Mouse (Mus musculus): ENCODE measurements around the gene Zfp612. TPM values are rescaled to one million over a fixed set of nuclear protein-coding genes. Genes with fewer than 3 reads are reported as not detected.
"Not testable (repeated sequence)": the region's sequence is repeated elsewhere in the genome, so short reads cannot be mapped to it uniquely, and the experiment has no call there.

Gene Zfp612
- polyA plus RNA-seq (2015; fragmentation: Nextera tagmentation; extraction: Ambion mirVana), result 2.3 and 3.3 TPM in 2 replicates

DNA sequence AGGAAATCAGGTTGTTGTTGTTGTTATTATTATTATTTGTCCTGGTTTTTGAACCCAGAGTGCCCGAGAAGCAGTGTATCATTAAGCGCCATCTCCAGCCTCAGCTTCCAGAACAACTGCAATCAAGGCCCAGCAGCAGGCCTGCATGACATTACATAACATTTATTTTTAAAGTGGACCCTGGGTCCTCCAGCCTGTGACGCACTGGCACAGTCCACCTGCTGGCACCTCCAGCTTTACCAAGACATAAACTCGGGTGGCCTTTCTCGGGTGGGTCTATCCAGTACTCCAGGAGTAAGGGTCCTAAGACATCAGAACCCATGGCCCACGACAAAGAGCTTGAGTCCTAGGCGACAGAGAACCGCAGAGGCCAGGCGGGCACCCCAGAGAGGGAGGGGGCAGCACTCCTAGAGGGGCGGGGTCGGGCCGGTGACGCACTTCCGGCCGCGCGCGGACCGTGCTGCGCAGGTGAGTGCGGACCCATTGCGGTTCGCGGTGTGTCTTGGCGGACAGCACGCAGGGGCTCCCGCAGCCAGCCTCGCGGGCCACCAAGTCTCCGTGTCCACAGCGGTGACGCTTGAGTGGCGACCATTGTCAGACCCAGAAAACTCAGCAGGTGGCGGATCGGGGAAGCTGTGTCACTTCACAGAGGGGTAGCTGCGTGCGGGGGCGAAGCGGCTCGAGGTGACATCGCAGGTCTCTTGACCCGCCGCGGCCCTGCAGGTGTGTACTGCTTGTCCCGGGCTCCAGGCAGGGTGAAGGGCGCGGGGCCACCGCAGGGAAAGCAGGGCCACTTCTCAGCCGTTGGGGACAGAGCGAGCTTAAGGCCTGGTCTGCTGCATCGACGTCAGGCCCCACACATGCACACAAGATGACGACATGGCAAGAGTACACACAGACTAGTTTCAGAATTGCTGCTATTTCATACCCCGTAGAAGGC lies at the start of gene Zfp612:
Gene Zfp612, plus strand, starts transcription at position 465 of the 940 bp plus-strand sequence.
- Histone ChIP-seq H3K27me3 (replicated peaks; ENCODE audit: insufficient read depth, low read length) (no peaks in the 10 kb centered on the region; the same call in 1 of the 2 replicates), H3K9ac (replicated peaks; ENCODE audit: low read depth) (peak within 1 kb of the TSS; percentile 39; the same call in 1 of the 2 replicates), H3K4me2 (replicated peaks; ENCODE audit: low read depth, low read length) (peak within 1 kb of the TSS; percentile 80), H3K4me3 (ENCODE audit: low read depth, low read length) (peak within 1 kb of the TSS; percentile 43), H3K4me1 (ENCODE audit: insufficient read depth, low read depth, low read length) (no peaks in the 10 kb centered on the region; the same call in 1 of the 2 replicates), H3K36me3 (ENCODE audit: insufficient read depth, low read length) (no peaks in the 10 kb centered on the region), H3K27ac (ENCODE audit: low read length) (no peak within 1 kb of the TSS), H3K9me3 (ENCODE audit: low read length) (no peaks in the 10 kb centered on the region)
- TF ChIP-seq EP300 (IDR thresholded peaks at IDR 0.05) (no peak), CTCF (IDR thresholded peaks at IDR 0.05) (no peak)
- peak; percentile 97 for ATAC-seq
- DNase-seq (ENCODE audit: low spot score), result peak; percentile 53
- whole genome bisulfite sequencing, result 7% methylated on average over 47 of the region's 54 CpGs

DNA sequence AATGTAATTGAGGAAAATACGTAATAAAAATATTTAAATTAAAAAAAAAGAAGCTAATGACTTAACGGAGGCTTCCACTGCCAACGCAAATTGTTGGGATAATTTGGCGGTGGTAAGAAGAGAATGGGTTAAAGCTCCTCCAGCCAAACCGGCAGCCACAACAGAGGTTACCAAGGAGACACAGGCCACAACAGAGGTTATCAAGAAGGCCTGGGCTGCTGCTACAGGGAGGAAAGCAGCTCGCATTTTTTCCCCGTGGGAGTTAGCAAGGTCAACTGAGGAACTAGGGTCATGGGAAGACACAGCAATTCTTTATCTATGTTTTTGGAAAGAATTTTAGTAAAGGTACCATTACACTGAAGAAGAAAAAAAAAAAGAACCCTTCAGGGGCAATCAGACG lies 45.8 kb upstream of the Zfp612 start:
- H3K36me3 ChIP-seq (ENCODE audit: insufficient read depth, low read length); H3K4me1 ChIP-seq (ENCODE audit: insufficient read depth, low read depth, low read length); ATAC-seq; H3K9ac ChIP-seq (replicated peaks; ENCODE audit: low read depth); H3K4me2 ChIP-seq (replicated peaks; ENCODE audit: low read depth, low read length); H3K4me3 ChIP-seq (ENCODE audit: low read depth, low read length); H3K27ac ChIP-seq (ENCODE audit: low read length); H3K27me3 ChIP-seq (replicated peaks; ENCODE audit: insufficient read depth, low read length); H3K9me3 ChIP-seq (ENCODE audit: low read length): not testable (repeated sequence)
- WGBS, result 42% methylated on average over 8 of the region's 8 CpGs
- DNase-seq (ENCODE audit: low spot score), result peak; percentile 22

DNA sequence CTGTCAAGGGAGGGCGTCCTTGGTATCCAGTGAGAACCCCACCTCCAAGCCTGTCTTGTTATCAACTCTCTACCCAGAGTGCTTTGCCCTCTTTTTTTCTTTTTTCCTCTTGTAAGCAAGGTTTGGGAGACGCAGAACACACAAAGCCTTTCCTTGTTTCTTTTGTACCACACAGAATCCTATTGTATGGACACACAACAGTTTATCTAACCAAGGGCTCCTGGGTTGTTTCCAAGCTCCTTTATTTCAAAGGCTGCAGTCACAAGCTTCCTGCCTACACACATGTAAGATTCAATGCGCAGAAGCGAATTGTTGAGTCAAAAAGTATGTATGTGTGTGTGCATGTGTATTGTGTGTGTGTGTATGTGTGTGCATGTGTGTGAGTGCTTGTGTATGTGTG lies 45.2 kb upstream of the Zfp612 start:
- TF ChIP-seq CTCF (IDR thresholded peaks at IDR 0.05), result no peak
- TF ChIP-seq EP300 (IDR thresholded peaks at IDR 0.05), result no peak

DNA sequence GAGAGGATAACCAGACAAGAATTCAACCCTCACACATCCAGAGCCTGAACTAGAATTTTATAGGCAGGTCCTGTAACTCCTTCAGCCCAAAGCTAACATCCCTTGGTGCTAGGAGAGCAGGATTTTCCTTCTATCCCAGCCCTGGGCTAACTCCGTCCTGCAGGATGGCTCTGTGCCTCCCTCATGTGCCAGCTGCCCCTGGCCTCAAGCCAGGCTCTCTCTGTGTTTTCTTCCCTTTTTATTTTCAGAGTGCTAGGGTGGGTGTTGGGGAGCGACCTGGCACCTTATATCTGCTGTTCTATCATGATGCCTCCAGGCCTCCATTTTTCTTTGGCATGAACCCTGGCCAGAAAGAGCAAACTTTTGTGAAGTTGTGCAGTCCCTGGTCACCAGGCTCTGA lies 43.4 kb upstream of the Zfp612 start:
- Histone ChIP-seq H3K36me3 (ENCODE audit: insufficient read depth, low read length) (no peaks in the 10 kb centered on the region), H3K27me3 (replicated peaks; ENCODE audit: insufficient read depth, low read length) (no peaks in the 10 kb centered on the region), H3K4me3 (ENCODE audit: low read depth, low read length) (no peak overlapping the region), H3K9ac (replicated peaks; ENCODE audit: low read depth) (no peak overlapping the region), H3K4me2 (replicated peaks; ENCODE audit: low read depth, low read length) (no peak overlapping the region), H3K9me3 (ENCODE audit: low read length) (no peaks in the 10 kb centered on the region), H3K4me1 (ENCODE audit: insufficient read depth, low read depth, low read length) (no peaks in the 10 kb centered on the region), H3K27ac (ENCODE audit: low read length) (no peak overlapping the region)
- 34% methylated on average over 2 of the region's 2 CpGs for WGBS
- DNase-seq (ENCODE audit: low spot score) (no peak), ATAC-seq (no peak)
- TF ChIP-seq EP300 (IDR thresholded peaks at IDR 0.05), result no peak
- no peak for TF ChIP-seq CTCF (IDR thresholded peaks at IDR 0.05)

More for the DNA sequence above, 45.2 kb upstream of the Zfp612 start:
- Histone ChIP-seq H3K27ac (ENCODE audit: low read length) (no peak overlapping the region), H3K36me3 (ENCODE audit: insufficient read depth, low read length) (no peaks in the 10 kb centered on the region), H3K27me3 (replicated peaks; ENCODE audit: insufficient read depth, low read length) (no peaks in the 10 kb centered on the region), H3K9me3 (ENCODE audit: low read length) (no peaks in the 10 kb centered on the region), H3K4me2 (replicated peaks; ENCODE audit: low read depth, low read length) (no peak overlapping the region), H3K4me1 (ENCODE audit: insufficient read depth, low read depth, low read length) (no peaks in the 10 kb centered on the region; the same call in 1 of the 2 replicates), H3K9ac (replicated peaks; ENCODE audit: low read depth) (no peak overlapping the region), H3K4me3 (ENCODE audit: low read depth, low read length) (no peak overlapping the region)
- 67% methylated on average over 4 of the region's 4 CpGs for WGBS
- DNase-seq (ENCODE audit: low spot score) (no peak), ATAC-seq (no peak)

DNA sequence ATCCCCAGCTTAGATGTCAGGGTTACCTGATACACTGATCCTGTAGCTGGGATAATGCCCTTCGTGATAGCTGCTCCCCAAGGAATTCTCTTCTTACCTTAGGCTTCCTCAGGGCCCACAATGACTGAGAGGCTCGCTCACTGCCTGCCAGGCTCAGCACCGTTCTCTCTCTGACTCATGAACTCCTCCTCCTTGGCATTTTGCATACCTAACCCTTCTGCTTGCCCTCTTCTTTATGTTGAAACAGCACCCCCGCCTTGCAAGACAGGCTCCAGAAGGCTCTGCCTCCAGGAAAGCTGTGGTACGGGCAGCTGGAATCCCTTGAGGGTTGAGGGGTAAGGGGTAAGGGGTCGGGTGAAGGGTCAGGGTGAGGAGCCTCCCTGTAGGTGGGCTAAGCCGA lies 40.3 kb upstream of the Zfp612 start:
- H3K9me3 ChIP-seq (ENCODE audit: low read length), result no peaks in the 10 kb centered on the region
- DNase-seq (ENCODE audit: low spot score), result peak; percentile 66
- H3K4me1 ChIP-seq (ENCODE audit: insufficient read depth, low read depth, low read length), result no peaks in the 10 kb centered on the region
- no peaks in the 10 kb centered on the region for H3K27me3 ChIP-seq (replicated peaks; ENCODE audit: insufficient read depth, low read length)
- peak; percentile 70 for ATAC-seq
- H3K9ac ChIP-seq (replicated peaks; ENCODE audit: low read depth), result no peak overlapping the region
- WGBS, result 19% methylated on average over 7 of the region's 7 CpGs
- no peak overlapping the region for H3K4me2 ChIP-seq (replicated peaks; ENCODE audit: low read depth, low read length)
- H3K36me3 ChIP-seq (ENCODE audit: insufficient read depth, low read length), result no peaks in the 10 kb centered on the region
- no peak overlapping the region for H3K27ac ChIP-seq (ENCODE audit: low read length)
- no peak overlapping the region for H3K4me3 ChIP-seq (ENCODE audit: low read depth, low read length)
- no peak for TF ChIP-seq EP300 (IDR thresholded peaks at IDR 0.05)
- no peak for TF ChIP-seq CTCF (IDR thresholded peaks at IDR 0.05)

- Histone ChIP-seq H3K9me3 (ENCODE audit: low read length) (no peaks in the 10 kb centered on the region), H3K4me1 (ENCODE audit: insufficient read depth, low read depth, low read length) (no peaks in the 10 kb centered on the region)
- WGBS, result 44% methylated on average over 5 of the region's 5 CpGs
These were observed 39.9 kb upstream of the Zfp612 start, which contains the start of gene Chst4 for GRCm38 (mm10) chr8:110039659-110040058. Chst4 (minus strand) TSS chr8:110039740.

More at GRCm38 (mm10) chr8:110039659-110040058, 39.9 kb upstream of the Zfp612 start, which contains the start of gene Chst4:
- ATAC-seq (peak; percentile 74), DNase-seq (ENCODE audit: low spot score) (peak; percentile 51)
- Histone ChIP-seq H3K36me3 (ENCODE audit: insufficient read depth, low read length) (no peaks in the 10 kb centered on the region), H3K9ac (replicated peaks; ENCODE audit: low read depth) (no peak within 1 kb of the TSS), H3K4me3 (ENCODE audit: low read depth, low read length) (no peak within 1 kb of the TSS), H3K27me3 (replicated peaks; ENCODE audit: insufficient read depth, low read length) (no peaks in the 10 kb centered on the region), H3K27ac (ENCODE audit: low read length) (no peak within 1 kb of the TSS), H3K4me2 (replicated peaks; ENCODE audit: low read depth, low read length) (no peak within 1 kb of the TSS)
- TF ChIP-seq CTCF (IDR thresholded peaks at IDR 0.05), result no peak
- no peak for TF ChIP-seq EP300 (IDR thresholded peaks at IDR 0.05)

All from lung, postnatal 0 days (tissue).